Mouse (Mus musculus) embryo, embryonic 10 days (tissue): Measurements from ENCODE around the gene Nucks1.
A peak's percentile ranks its signal among the peaks of the same experiment; 100 is the strongest.

ENCODE experiments used
- DNase-seq: peaks from one replicate; pipeline ENCODE4 v3.0.0-alpha.2; 2015; ENCODE audit warnings: low spot score

The Nucks1 gene

GRCm38 (mm10) chr1:131965818-131966217 lies 55.5 kb downstream of the Nucks1 start:
- no peak for DNase-seq

GRCm38 (mm10) chr1:131967336-131967735 lies 57.0 kb downstream of the Nucks1 start:
- no peak for DNase-seq

- no peak for DNase-seq
These were observed 58.2 kb downstream of the Nucks1 start for GRCm38 (mm10) chr1:131968556-131968955.

GRCm38 (mm10) chr1:131968983-131969382 lies 58.6 kb downstream of the Nucks1 start:
- DNase-seq: no peak

- DNase-seq: peak; percentile 33
These were observed 59.5 kb downstream of the Nucks1 start for GRCm38 (mm10) chr1:131969825-131970224.

GRCm38 (mm10) chr1:131970322-131970660 lies 60.0 kb downstream of the Nucks1 start:
- peak; percentile 26 for DNase-seq

GRCm38 (mm10) chr1:131970661-131971520 lies 60.6 kb downstream of the Nucks1 start:
- peak; percentile 77 for DNase-seq

GRCm38 (mm10) chr1:131971771-131972497 lies 61.6 kb downstream of the Nucks1 start:
- DNase-seq: peak; percentile 84

GRCm38 (mm10) chr1:131972498-131973334 lies 62.4 kb downstream of the Nucks1 start:
- DNase-seq: peak; percentile 28

GRCm38 (mm10) chr1:131973991-131974390 lies 63.7 kb downstream of the Nucks1 start:
- no peak for DNase-seq

GRCm38 (mm10) chr1:131976886-131977285 lies 66.6 kb downstream of the Nucks1 start:
- no peak for DNase-seq

GRCm38 (mm10) chr1:131980471-131980870 lies 70.1 kb downstream of the Nucks1 start:
- peak; percentile 58 for DNase-seq

GRCm38 (mm10) chr1:131981378-131982013 lies 71.2 kb downstream of the Nucks1 start:
- DNase-seq: peak; percentile 89

- DNase-seq: peak; percentile 81
These were observed 72.6 kb downstream of the Nucks1 start for GRCm38 (mm10) chr1:131982907-131983306.

GRCm38 (mm10) chr1:131983806-131984205 lies 73.5 kb downstream of the Nucks1 start:
- DNase-seq: no peak
